Mouse (Mus musculus): ENCODE data around the gene Kcmf1.

GRCm38 (mm10) chr6:72808342-72808741 is 91.4 kb downstream of the Kcmf1 start:
- TF ChIP-seq POLR2A (IDR thresholded peaks at IDR 0.05; ENCODE audit: low read depth, low read length) (no peak), CTCF (IDR thresholded peaks at IDR 0.05; ENCODE audit: borderline replicate concordance, insufficient read depth, low read length) (no peak)

Data from embryonic fibroblast, embryonic 13.5 days (primary cell).